Mouse (Mus musculus) heart, embryonic 11.5 days (tissue): ENCODE measurements around the gene Guca1a. TPM values are rescaled to one million over a fixed set of nuclear protein-coding genes. Genes with fewer than 3 reads are reported as not detected.

Experiments
- ATAC-seq: fragments of 200-750 bp; cut with Nextera tagmentation; replicated peaks from 2 replicates; pipeline ENCODE4 v1.8.0; 2017; ENCODE audit warnings: moderate library complexity; ENCODE audit not compliant: insufficient number of reproducible peaks, low FRiP score, low TSS enrichment
- H3K27ac ChIP-seq: fragments of 300-500 bp; sonication (generic); 2 replicates; pipeline ENCODE4 v1.5.1; 2014; ENCODE audit warnings: mild to moderate bottlenecking, low read depth, low read length
- H3K27me3 ChIP-seq: fragments of 300-500 bp; sonication (generic); 2 replicates; pipeline ENCODE4 v1.6.1; 2014; ENCODE audit warnings: mild to moderate bottlenecking, low read length, mixed read lengths; ENCODE audit not compliant: control insufficient read depth, insufficient read depth
- H3K36me3 ChIP-seq: fragments of 300-500 bp; sonication (generic); 2 replicates; pipeline ENCODE4 v1.6.1; 2014; ENCODE audit warnings: mild to moderate bottlenecking, low read length, moderate library complexity, mixed read lengths; ENCODE audit not compliant: control insufficient read depth, insufficient read depth
- H3K4me1 ChIP-seq: fragments of 300-500 bp; sonication (generic); 2 replicates; pipeline ENCODE4 v1.6.1; 2014; ENCODE audit warnings: low read length; ENCODE audit not compliant: control insufficient read depth, insufficient read depth
- H3K4me2 ChIP-seq: fragments of 300-500 bp; sonication (generic); 2 replicates; pipeline ENCODE4 v1.6.1; 2014; ENCODE audit warnings: mild to moderate bottlenecking, moderate library complexity
- H3K4me3 ChIP-seq: fragments of 300-500 bp; sonication (generic); 2 replicates; pipeline ENCODE4 v1.5.1; 2014; ENCODE audit warnings: low read depth, low read length
- H3K9ac ChIP-seq: fragments of 300-500 bp; sonication (generic); 2 replicates; pipeline ENCODE4 v1.6.1; 2014; ENCODE audit warnings: mild to moderate bottlenecking, low read depth, low read length, moderate library complexity
- H3K9me3 ChIP-seq: fragments of 300-500 bp; sonication (generic); replicated peaks from 2 replicates; pipeline ENCODE4 v1.6.1; 2016; ENCODE audit warnings: low read length; ENCODE audit not compliant: control insufficient read depth
- WGBS: fragments of 180-500 bp; shearing (Covaris S2); extraction: QIAGEN DNeasy Blood & Tissue Kit; methylation state at CpG from one replicate; pipeline ENCODE4 v1.1.7; 2014; ENCODE audit not compliant: insufficient replicate concordance; 5-methylcytosine and 5-hydroxymethylcytosine counted together
- polyA plus RNA-seq: library from polyadenylated mRNA; unstranded; fragments of >200 nt; fragmentation: Nextera tagmentation; extraction: Ambion mirVana; gene quantifications from 2 replicates; pipeline ENCODE4 v1.2.1, GENCODE M21; 2014

Gene Guca1a
- polyA plus RNA-seq, 1 experiment from 2014 or later, result 3.3 TPM

GRCm38 (mm10) chr17:47381917-47382316 lies 18.5 kb downstream of the Guca1a start:
- Histone ChIP-seq H3K27me3 (no peaks in the 10 kb centered on the region), H3K9me3 (no peaks in the 10 kb centered on the region), H3K9ac (no peak overlapping the region), H3K27ac (no peak overlapping the region), H3K4me3 (no peak overlapping the region), H3K36me3 (peaks cover 15% of the 10 kb centered on the region), H3K4me1 (no peaks in the 10 kb centered on the region), H3K4me2 (no peak overlapping the region)
- no peak for ATAC-seq
- 82% methylated on average over 11 of the region's 11 CpGs for WGBS

GRCm38 (mm10) chr17:47378133-47378532 lies 22.3 kb downstream of the Guca1a start:
- 79% methylated on average over 15 of the region's 15 CpGs for WGBS
- H3K36me3 ChIP-seq, result peaks cover 29% of the 10 kb centered on the region
- H3K4me1 ChIP-seq, result no peaks in the 10 kb centered on the region
- H3K27ac ChIP-seq, result no peak overlapping the region
- H3K27me3 ChIP-seq, result no peaks in the 10 kb centered on the region
- H3K4me2 ChIP-seq, result no peak overlapping the region
- no peak overlapping the region for H3K4me3 ChIP-seq
- H3K9me3 ChIP-seq, result no peaks in the 10 kb centered on the region
- no peak for ATAC-seq
- H3K9ac ChIP-seq, result no peak overlapping the region

DNA sequence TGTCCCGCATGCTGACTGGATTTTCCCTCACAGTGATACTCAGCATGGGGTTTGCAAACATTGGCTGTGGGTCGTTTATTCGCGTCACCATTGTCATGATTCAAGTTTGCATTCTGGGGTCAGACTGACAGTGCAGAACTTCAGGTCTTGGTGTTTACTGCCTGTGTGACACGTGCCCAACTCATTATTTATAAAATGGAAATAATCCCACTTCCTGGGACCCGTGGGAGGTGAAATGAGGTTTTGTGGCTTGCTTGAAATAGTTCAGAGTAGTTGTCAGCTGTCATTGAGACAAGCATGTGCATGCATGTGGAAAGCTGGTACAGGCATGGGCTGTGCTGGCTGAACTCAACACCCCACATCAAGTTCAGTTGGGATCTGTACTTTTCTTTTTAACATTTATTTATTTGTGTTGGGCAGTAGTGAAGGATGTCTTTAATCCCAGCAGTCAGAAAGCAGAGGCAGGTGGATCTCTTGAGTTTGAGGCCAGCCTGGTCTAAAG lies 23.6 kb downstream of the Guca1a start:
- Histone ChIP-seq H3K4me1 (no peaks in the 10 kb centered on the region), H3K9me3 (no peaks in the 10 kb centered on the region), H3K4me3 (no peak overlapping the region), H3K27ac (no peak overlapping the region), H3K36me3 (peaks cover 32% of the 10 kb centered on the region), H3K9ac (no peak overlapping the region), H3K4me2 (no peak overlapping the region), H3K27me3 (no peaks in the 10 kb centered on the region)
- 91% methylated on average over 6 of the region's 6 CpGs for WGBS
- ATAC-seq, result no peak

DNA sequence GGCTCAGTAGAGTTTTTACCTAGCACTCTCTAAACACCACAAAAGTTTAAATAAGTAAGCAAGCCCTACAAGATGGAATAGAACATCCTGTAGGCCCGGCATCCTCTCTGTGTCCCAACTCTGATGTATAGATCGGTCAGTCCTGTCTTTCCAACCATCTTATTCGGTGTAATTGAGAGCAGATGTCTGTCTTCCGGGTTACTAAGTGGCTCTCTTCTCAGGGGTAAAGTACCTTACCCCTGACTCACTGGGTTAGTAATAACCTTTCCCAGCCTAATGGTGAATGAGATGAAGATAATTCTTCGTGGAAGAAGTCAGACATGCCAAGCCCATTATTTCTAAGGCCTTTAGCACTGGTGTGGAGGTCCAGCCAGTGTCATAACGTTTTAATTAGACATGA lies 26.4 kb downstream of the Guca1a start:
- Histone ChIP-seq H3K9ac (no peak overlapping the region), H3K27me3 (no peaks in the 10 kb centered on the region), H3K36me3 (peaks cover 26% of the 10 kb centered on the region), H3K4me3 (no peak overlapping the region), H3K27ac (no peak overlapping the region), H3K4me2 (no peak overlapping the region), H3K4me1 (0 out of 2 replicates have a peak, but pooled peaks cover 3% of the 10 kb centered on the region), H3K9me3 (no peaks in the 10 kb centered on the region)
- 85% methylated on average over 6 of the region's 6 CpGs for WGBS
- ATAC-seq, result no peak

DNA sequence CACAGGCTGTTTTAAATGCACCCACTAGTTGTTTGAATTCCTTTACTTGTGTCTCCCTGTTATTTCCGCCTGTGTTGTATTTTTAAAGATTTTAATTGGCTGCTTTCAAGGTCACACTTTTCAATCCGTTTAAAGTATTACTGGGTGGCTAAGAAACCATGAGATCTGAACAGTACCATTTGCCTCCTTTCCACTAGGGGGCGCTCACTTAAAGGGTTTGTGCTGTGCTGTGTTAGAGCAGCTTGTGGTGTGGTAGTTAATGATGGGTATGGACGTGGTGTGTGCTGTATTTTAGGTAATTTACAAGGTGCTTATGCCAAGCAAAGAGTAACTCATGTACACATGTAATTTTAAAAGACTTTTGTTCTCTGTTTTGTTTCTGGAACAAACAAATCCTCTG lies 28.9 kb downstream of the Guca1a start:
- H3K27ac ChIP-seq, result no peak overlapping the region
- 22% methylated on average over 4 of the region's 4 CpGs for WGBS
- 0 out of 2 replicates have a peak, but pooled peaks cover 3% of the 10 kb centered on the region for H3K4me1 ChIP-seq
- H3K9ac ChIP-seq, result no peak overlapping the region
- H3K4me3 ChIP-seq, result no peak overlapping the region
- peaks cover 18% of the 10 kb centered on the region for H3K36me3 ChIP-seq
- H3K9me3 ChIP-seq, result no peaks in the 10 kb centered on the region
- H3K4me2 ChIP-seq, result no peak overlapping the region
- peaks cover 5% of the 10 kb centered on the region for H3K27me3 ChIP-seq
- ATAC-seq, result no peak

- 0 out of 2 replicates have a peak, but pooled peaks cover 3% of the 10 kb centered on the region for H3K4me1 ChIP-seq
- H3K27ac ChIP-seq, result no peak overlapping the region
- H3K9me3 ChIP-seq, result no peaks in the 10 kb centered on the region
- peak overlapping the region; percentile 74 for H3K4me3 ChIP-seq
- ATAC-seq, result no peak
- H3K4me2 ChIP-seq, result peak overlapping the region; percentile 75
- WGBS, result 2% methylated on average over 20 of the region's 20 CpGs
- H3K27me3 ChIP-seq, result peaks cover 10% of the 10 kb centered on the region
- H3K36me3 ChIP-seq, result peaks cover 7% of the 10 kb centered on the region; the same call in 1 of the 2 replicates
- peak overlapping the region; percentile 77 for H3K9ac ChIP-seq
These were observed 31.3 kb downstream of the Guca1a start for GRCm38 (mm10) chr17:47369087-47369443.

DNA sequence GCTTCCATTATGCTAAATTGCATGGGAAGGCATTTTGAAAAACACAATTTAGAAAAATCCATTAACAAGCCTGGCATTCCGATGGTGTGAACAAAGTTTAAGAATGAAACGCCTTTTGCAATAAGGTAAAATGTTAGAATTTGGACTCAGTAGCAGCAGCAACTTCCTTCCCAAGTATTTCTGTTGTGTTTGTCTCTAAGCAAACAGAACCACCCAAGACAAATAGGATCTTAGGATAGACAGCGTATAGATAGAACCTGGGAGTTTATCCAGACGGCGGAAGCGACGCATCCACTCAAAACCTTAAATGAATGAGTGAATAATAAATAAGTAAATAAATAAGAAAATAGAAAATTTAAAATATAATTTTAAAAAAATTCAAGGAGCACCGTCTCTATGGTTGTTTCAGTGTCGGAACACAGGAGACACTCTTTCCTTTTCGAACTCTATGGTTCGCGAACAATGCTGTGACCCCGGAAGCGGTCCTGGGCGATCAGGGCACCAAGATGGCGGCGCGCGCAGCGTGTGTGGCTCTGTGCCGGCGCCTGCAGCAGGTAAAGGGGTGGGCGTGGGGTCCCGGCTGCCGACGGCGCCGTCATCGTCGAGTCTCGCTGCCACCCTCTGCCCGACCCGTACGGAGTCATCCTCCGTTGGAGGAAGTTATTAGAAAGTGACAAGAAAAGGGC lies 31.8 kb downstream of the Guca1a start, which contains the start of gene Mrps10:
Gene Mrps10, plus strand, starts transcription at position 487 of the 686 bp plus-strand sequence.
- H3K9me3 ChIP-seq, result no peaks in the 10 kb centered on the region
- peak; percentile 73 for ATAC-seq
- no peak within 1 kb of the TSS for H3K27ac ChIP-seq
- 0 out of 2 replicates have a peak, but pooled peaks cover 3% of the 10 kb centered on the region for H3K4me1 ChIP-seq
- peak within 1 kb of the TSS; percentile 75 for H3K4me2 ChIP-seq
- H3K4me3 ChIP-seq, result peak within 1 kb of the TSS; percentile 74
- 4% methylated on average over 35 of the region's 35 CpGs for WGBS
- H3K27me3 ChIP-seq, result peaks cover 10% of the 10 kb centered on the region
- H3K9ac ChIP-seq, result peak within 1 kb of the TSS; percentile 77
- 0 out of 2 replicates have a peak, but pooled peaks cover 5% of the 10 kb centered on the region for H3K36me3 ChIP-seq

DNA sequence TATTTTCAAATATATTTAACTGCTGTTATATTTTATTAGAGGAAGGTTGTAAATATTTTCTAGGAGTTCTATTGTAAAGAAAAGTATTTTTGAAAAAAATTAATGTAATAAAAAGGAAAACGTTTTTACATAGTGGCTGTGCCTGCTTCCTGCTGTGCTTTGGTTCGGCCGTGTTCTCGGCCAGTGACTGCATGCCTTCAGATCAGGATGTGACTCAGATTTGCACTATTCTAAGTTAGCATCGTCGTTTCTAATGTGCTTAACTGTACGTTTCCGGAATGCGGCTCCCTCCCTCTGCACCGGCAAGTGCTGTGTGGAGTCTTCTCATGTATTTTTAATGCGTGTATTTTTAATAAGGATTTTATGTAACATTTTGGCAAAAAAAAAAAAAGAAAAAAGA lies 39.0 kb downstream of the Guca1a start:
- no peak for ATAC-seq
- no peak overlapping the region for H3K27ac ChIP-seq
- 73% methylated on average over 11 of the region's 11 CpGs for WGBS
- no peaks in the 10 kb centered on the region for H3K9me3 ChIP-seq
- H3K4me1 ChIP-seq, result no peaks in the 10 kb centered on the region
- peaks cover 6% of the 10 kb centered on the region for H3K36me3 ChIP-seq
- no peak overlapping the region for H3K9ac ChIP-seq
- no peak overlapping the region for H3K4me2 ChIP-seq
- no peak overlapping the region for H3K4me3 ChIP-seq
- H3K27me3 ChIP-seq, result 0 out of 2 replicates have a peak, but pooled peaks cover 5% of the 10 kb centered on the region

DNA sequence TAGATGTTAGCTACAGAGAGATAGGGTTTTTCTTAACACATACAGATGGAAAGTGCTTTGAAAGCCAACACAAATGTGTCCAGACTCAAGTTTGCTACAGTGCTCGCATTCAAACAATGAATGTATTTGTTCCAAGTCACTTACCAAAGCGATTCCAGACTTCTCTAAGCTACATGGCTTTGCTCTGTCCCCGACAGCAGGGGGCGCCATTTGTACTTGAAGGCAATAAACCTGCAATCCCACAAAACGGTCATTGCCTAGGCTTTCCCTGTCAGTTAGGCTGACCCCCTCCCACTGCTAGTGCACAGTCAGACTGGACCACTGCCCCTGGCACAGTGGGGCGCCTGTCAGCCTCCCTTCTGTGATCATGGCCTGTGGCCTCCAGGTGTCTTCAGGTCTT lies 40.4 kb downstream of the Guca1a start:
- no peak overlapping the region for H3K9ac ChIP-seq
- 0 out of 2 replicates have a peak, but pooled peaks cover 2% of the 10 kb centered on the region for H3K27me3 ChIP-seq
- no peaks in the 10 kb centered on the region for H3K9me3 ChIP-seq
- H3K4me3 ChIP-seq, result no peak overlapping the region
- 47% methylated on average over 6 of the region's 6 CpGs for WGBS
- H3K36me3 ChIP-seq, result peaks cover 13% of the 10 kb centered on the region
- no peaks in the 10 kb centered on the region for H3K4me1 ChIP-seq
- H3K4me2 ChIP-seq, result no peak overlapping the region
- no peak for ATAC-seq
- no peak overlapping the region for H3K27ac ChIP-seq
